Mouse (Mus musculus) ES-E14 (cell line): Measurements from ENCODE around the gene Aebp2. TPM values are rescaled to one million over a fixed set of nuclear protein-coding genes. Genes with fewer than 3 reads are reported as not detected.

ENCODE experiments used
- DNase-seq: peaks from one replicate; pipeline ENCODE4 v3.0.0-alpha.2; 2013; ENCODE audit warnings: low read depth, low spot score
- H3K27ac ChIP-seq: 2 replicates; pipeline ENCODE4 v1.5.1; 2012; ENCODE audit warnings: low read depth, mild to moderate bottlenecking, low read length, moderate library complexity, mixed read lengths; ENCODE audit not compliant: poor library complexity, insufficient read depth, severe bottlenecking
- H3K36me3 ChIP-seq: 2 replicates; pipeline ENCODE4 v1.6.1; 2012; ENCODE audit warnings: mild to moderate bottlenecking, low read length, moderate library complexity, mixed read lengths; ENCODE audit not compliant: control insufficient read depth, poor library complexity, insufficient read depth, severe bottlenecking
- H3K4me1 ChIP-seq, 2 experiments: fragments of 150-350 bp in 1 of 2; sonication (generic) in 1 of 2; 2 replicates each; pipeline ENCODE4 v1.6.1; 2012; ENCODE audit warnings: low read length in 2 of 2, mild to moderate bottlenecking in 1 of 2, mixed read lengths in 1 of 2; ENCODE audit not compliant: control insufficient read depth in 2 of 2, insufficient read depth in 2 of 2, poor library complexity in 1 of 2
- H3K4me3 ChIP-seq, 2 experiments: fragments of 150-350 bp in 1 of 2; sonication (generic) in 1 of 2; 2 replicates each; pipeline ENCODE4 v1.5.1; 2012; ENCODE audit warnings: low read length in 2 of 2, low read depth in 1 of 2, mild to moderate bottlenecking in 1 of 2, mixed read lengths in 1 of 2; ENCODE audit not compliant: insufficient read depth in 1 of 2, poor library complexity in 1 of 2, severe bottlenecking in 1 of 2
- H3K9ac ChIP-seq: 2 replicates; pipeline ENCODE4 v1.6.1; 2012; ENCODE audit warnings: low read depth, mild to moderate bottlenecking, low read length, mixed read lengths; ENCODE audit not compliant: poor library complexity, insufficient read depth, severe bottlenecking
- H3K9me3 ChIP-seq: fragments of 150-350 bp; sonication (generic); 2 replicates; pipeline ENCODE4 v1.6.1; 2012; ENCODE audit warnings: low read depth, mild to moderate bottlenecking, low read length; ENCODE audit not compliant: control insufficient read depth, insufficient read depth
- CHD2 ChIP-seq: IDR thresholded peaks from 2 replicates; pipeline ENCODE4 v1.6.1; 2014; ENCODE audit warnings: mild to moderate bottlenecking, low read depth, low read length, inconsistent platforms
- HCFC1 ChIP-seq: IDR thresholded peaks from 2 replicates; pipeline ENCODE4 v1.6.1; 2012; ENCODE audit warnings: low read length, inconsistent platforms, borderline replicate concordance; ENCODE audit not compliant: insufficient read depth
- MAFK ChIP-seq: IDR thresholded peaks from 2 replicates; pipeline ENCODE4 v1.6.1; 2014; ENCODE audit warnings: mild to moderate bottlenecking, low read depth, low read length, inconsistent platforms; ENCODE audit not compliant: insufficient read depth
- ZC3H11A ChIP-seq: IDR thresholded peaks from 2 replicates; pipeline ENCODE4 v1.6.1; 2012; ENCODE audit warnings: low read depth, mild to moderate bottlenecking, inconsistent platforms, low read length, borderline replicate concordance
- ZNF384 ChIP-seq: IDR thresholded peaks from 2 replicates; pipeline ENCODE4 v1.6.1; 2012; ENCODE audit warnings: low read depth, low read length, inconsistent platforms
- in situ Hi-C, 2 experiments: fragments of 600-800 bp; cut with MboI; formaldehyde crosslinking; loops; one replicate each; pipeline ENCODE4 v1.15.1; 2025; ENCODE audit warnings: low sequenced_read_pairs in 2 of 2, inconsistent platforms in 1 of 2; ENCODE audit not compliant: unreplicated experiment in 2 of 2
- total RNA-seq: library from RNA; depleted of rRNA; stranded (reverse); fragments of 300-350 nt; gene quantifications from 2 replicates; pipeline ENCODE4 v1.2.3, GENCODE M21; 2012

The Aebp2 gene
- total RNA-seq, 1 experiment, result 77.4 TPM

- Histone ChIP-seq H3K9me3 (no peaks in the 10 kb centered on the region), H3K36me3 (no peaks in the 10 kb centered on the region), H3K27ac (no peak overlapping the region), H3K9ac (no peak overlapping the region), H3K4me3 (no peak overlapping the region), H3K4me1 (peaks cover 10 to 16% of the 10 kb centered on the region in 2 experiments; a peak in 3 of 4 replicates)
- in situ Hi-C loops, result no loop called here
- no peak for TF ChIP-seq HCFC1
- no peak for TF ChIP-seq ZNF384
- no peak for TF ChIP-seq ZC3H11A
- DNase-seq, result no peak
Observed at GRCm38 (mm10) chr6:140664611-140665010, 42.1 kb downstream of the Aebp2 start.

DNA sequence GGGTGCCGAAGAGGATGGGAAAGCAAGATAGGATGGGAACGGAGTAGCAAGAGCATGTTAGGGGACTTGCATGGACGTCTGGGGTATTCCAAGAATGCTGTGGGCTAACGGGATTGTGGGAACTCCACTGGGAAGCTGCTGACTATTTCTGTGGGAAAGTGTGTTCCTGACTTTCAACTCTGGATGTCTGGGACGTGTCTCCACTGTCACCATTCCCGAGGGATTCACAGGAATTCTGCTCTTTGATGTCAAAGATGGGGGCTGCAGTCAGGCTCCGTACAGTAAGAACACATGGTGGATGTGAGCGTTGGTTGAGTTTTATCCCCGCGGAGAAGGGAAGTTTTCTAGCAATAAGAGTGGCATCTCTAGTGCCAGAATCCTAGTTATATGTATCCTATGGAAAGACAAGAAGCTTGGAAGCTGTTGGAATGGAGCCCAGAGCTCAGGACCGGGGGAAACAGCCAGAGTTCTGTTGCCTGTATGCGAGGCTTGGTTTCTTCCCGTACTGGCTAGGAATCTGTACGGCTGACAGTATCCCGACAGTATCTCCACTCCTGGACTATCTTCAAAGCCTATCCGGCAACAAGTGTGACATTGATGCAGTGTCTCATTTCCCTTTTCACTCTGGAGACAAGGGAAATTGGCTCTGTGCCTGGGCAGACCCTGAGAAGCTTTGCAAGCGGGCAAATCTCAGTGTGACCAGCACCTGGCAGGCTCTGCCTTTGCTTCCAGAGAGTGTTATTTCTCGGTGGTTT is 44.2 kb downstream of the Aebp2 start:
- no peak for DNase-seq
- in situ Hi-C loops, result no loop called here
- Histone ChIP-seq H3K27ac (no peak overlapping the region), H3K4me1 (peaks cover 10 to 16% of the 10 kb centered on the region in 2 experiments; a peak in 3 of 4 replicates), H3K9me3 (no peaks in the 10 kb centered on the region), H3K9ac (no peak overlapping the region), H3K36me3 (no peaks in the 10 kb centered on the region), H3K4me3 (no peak overlapping the region)
- TF ChIP-seq ZC3H11A (no peak), HCFC1 (no peak), CHD2 (no peak), MAFK (no peak)

DNA sequence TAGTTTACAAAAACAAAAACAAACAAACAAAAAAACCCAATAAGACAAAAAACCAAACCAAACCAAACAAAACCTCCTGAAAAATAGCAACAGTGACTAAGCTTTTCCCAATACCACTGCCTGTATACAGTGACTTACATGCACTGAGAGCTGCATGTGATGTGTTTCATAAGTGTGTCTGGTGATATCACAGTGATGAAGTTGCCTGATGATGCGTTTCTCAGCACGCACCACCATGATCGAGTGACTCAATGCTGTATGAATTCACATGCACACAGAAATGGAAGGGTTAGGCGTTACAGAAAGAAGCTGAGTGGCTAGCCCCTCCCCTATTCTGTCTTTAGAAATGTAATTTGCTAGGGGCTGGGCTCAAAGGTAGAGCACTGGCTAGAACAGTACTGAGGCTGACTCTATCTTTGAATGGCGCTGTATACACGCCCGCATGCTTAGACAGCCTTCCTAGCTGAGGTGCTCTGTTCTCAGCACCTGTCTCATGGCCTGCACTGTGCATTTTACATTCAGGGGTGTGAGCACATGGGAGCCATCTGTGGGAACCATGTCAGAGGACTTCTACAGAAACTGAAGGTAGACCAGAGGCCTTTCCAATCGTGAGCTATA is 44.9 kb downstream of the Aebp2 start:
- in situ Hi-C loops, result no loop called here
- DNase-seq, result peak; percentile 35

DNA sequence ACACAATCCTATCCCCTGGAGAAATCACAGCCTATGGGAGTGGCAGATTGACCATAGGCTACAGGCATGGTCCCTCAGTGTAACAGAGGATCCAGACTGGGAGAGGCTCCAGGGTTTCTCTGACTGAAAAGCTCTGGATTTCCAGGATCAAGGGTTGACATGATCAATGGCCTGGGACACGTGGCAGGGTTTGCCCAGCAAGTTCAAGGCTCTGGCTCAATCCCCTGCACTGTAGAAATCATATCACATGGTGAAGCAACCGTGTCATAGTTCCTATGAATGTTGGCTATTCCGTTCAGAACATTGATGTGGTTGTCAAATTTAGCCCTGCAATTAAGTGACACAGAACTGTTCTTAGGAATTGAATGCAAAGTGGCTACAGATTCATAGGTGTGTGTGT is 52.0 kb downstream of the Aebp2 start:
- Histone ChIP-seq H3K27ac (no peak overlapping the region), H3K36me3 (no peaks in the 10 kb centered on the region), H3K4me3 (no peak overlapping the region), H3K4me1 (peaks cover 9 to 18% of the 10 kb centered on the region in 2 experiments), H3K9ac (no peak overlapping the region), H3K9me3 (no peaks in the 10 kb centered on the region)
- no peak for TF ChIP-seq HCFC1
- TF ChIP-seq ZC3H11A, result no peak
- no peak for TF ChIP-seq ZNF384
- no peak for TF ChIP-seq CHD2
- no peak for TF ChIP-seq MAFK
- no peak for DNase-seq
- in situ Hi-C loops, result no loop called here

More for the DNA sequence above, 44.9 kb downstream of the Aebp2 start:
- no peak for TF ChIP-seq CHD2
- Histone ChIP-seq H3K4me3 (no peak overlapping the region), H3K36me3 (no peaks in the 10 kb centered on the region), H3K9ac (no peak overlapping the region), H3K4me1 (peaks cover 6 to 13% of the 10 kb centered on the region in 2 experiments; a peak in 3 of 4 replicates), H3K9me3 (no peaks in the 10 kb centered on the region), H3K27ac (no peak overlapping the region)

- in situ Hi-C loops, result no loop called here
- Histone ChIP-seq H3K9ac (no peak overlapping the region), H3K9me3 (no peaks in the 10 kb centered on the region), H3K4me3 (no peak overlapping the region), H3K27ac (no peak overlapping the region), H3K4me1 (peaks cover 9 to 21% of the 10 kb centered on the region in 2 experiments), H3K36me3 (no peaks in the 10 kb centered on the region)
- TF ChIP-seq HCFC1, result no peak
- no peak for TF ChIP-seq ZC3H11A
- DNase-seq, result no peak
Observed at GRCm38 (mm10) chr6:140676094-140676493, 53.6 kb downstream of the Aebp2 start.
